7 mouse cellular contexts compared by ENCODE assay signal in the genomic region with DNA sequence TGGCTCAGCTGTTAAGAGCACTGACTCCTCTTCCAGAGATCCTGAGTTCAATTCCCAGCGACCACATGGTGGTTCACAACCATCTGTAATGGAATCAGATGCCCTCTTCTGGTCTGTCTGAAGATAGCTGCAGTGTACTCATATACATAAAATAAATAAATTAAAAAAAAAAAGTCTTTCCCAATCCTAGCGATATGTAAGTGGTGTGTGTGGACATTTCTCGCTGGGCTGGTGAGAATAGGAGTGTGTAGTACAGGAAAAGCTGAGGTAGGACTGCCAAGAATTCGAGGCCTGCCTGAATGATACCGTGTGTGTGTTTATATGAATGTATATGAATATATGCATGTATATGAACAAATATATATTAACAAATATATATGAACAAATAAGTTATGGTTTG. TPM values are rescaled to one million over a fixed set of nuclear protein-coding genes. Genes with fewer than 3 reads are reported as not detected.
A peak's percentile ranks its signal among the peaks of the same experiment; 100 is the strongest.
DNase-seq lines count a peak whose midpoint lies in the region; ATAC-seq lines count a peak whose summit lies in the region.

No protein-coding gene starts in this region.

- no peaks in the 10 kb centered on the region for H3K27me3 ChIP-seq in liver, embryonic 11.5 days (replicated peaks; ENCODE audit: control insufficient read depth, insufficient read depth, low read length)
- H3K27me3 ChIP-seq in forebrain, embryonic 11.5 days (ENCODE audit: control insufficient read depth, insufficient read depth, low read length): no peaks in the 10 kb centered on the region
- H3K27me3 ChIP-seq in limb, embryonic 12.5 days: no peaks in the 10 kb centered on the region
- H3K27me3 ChIP-seq in stomach, embryonic 14.5 days (ENCODE audit: control insufficient read depth, insufficient read depth, low read length): no peaks in the 10 kb centered on the region

- H3K36me3 ChIP-seq in liver, embryonic 11.5 days (ENCODE audit: control insufficient read depth, insufficient read depth, low read length): peaks cover 5% of the 10 kb centered on the region; the same call in 1 of the 2 replicates
- H3K36me3 ChIP-seq in forebrain, embryonic 11.5 days (ENCODE audit: control insufficient read depth, insufficient read depth, low read length): no peaks in the 10 kb centered on the region
- H3K36me3 ChIP-seq in limb, embryonic 12.5 days: peaks cover 10% of the 10 kb centered on the region
- peaks cover 6% of the 10 kb centered on the region for H3K36me3 ChIP-seq in stomach, embryonic 14.5 days (ENCODE audit: control insufficient read depth, insufficient read depth, low read length)

- H3K4me1 ChIP-seq in liver, embryonic 11.5 days (replicated peaks; ENCODE audit: control insufficient read depth, insufficient read depth, low read length): peaks cover 15% of the 10 kb centered on the region; the same call in 1 of the 2 replicates
- peaks cover 2% of the 10 kb centered on the region; the same call in 1 of the 2 replicates for H3K4me1 ChIP-seq in forebrain, embryonic 11.5 days (replicated peaks; ENCODE audit: control insufficient read depth, insufficient read depth, low read length)
- peaks cover 16% of the 10 kb centered on the region for H3K4me1 ChIP-seq in limb, embryonic 12.5 days (replicated peaks)
- H3K4me1 ChIP-seq in stomach, embryonic 14.5 days (ENCODE audit: control insufficient read depth, insufficient read depth, low read length): peaks cover 7% of the 10 kb centered on the region; the same call in 1 of the 2 replicates

- H3K4me3 ChIP-seq in liver, embryonic 11.5 days (ENCODE audit: low read depth, low read length): no peak overlapping the region
- H3K4me3 ChIP-seq in forebrain, embryonic 11.5 days (ENCODE audit: low read depth, low read length): no peak overlapping the region
- peak overlapping the region; percentile 61; the same call in 1 of the 2 replicates for H3K4me3 ChIP-seq in limb, embryonic 12.5 days (replicated peaks)
- peak overlapping the region; percentile 71 for H3K4me3 ChIP-seq in stomach, embryonic 14.5 days (ENCODE audit: low read depth, low read length)

- no peak overlapping the region for H3K27ac ChIP-seq in liver, embryonic 11.5 days (ENCODE audit: low read depth, low read length)
- no peak overlapping the region for H3K27ac ChIP-seq in forebrain, embryonic 11.5 days (ENCODE audit: low read depth, low read length)
- no peak overlapping the region for H3K27ac ChIP-seq in limb, embryonic 12.5 days
- no peak overlapping the region for H3K27ac ChIP-seq in stomach, embryonic 14.5 days (ENCODE audit: low read length)

- WGBS in liver, embryonic 11.5 days: 47% methylated on average over 5 of the region's 5 CpGs
- 53% methylated on average over 5 of the region's 5 CpGs for WGBS in forebrain, embryonic 11.5 days
- WGBS in limb, embryonic 12.5 days: 60% methylated on average over 5 of the region's 5 CpGs
- WGBS in stomach, embryonic 14.5 days: 50% methylated on average over 5 of the region's 5 CpGs

- no peak for DNase-seq in liver, embryonic 11.5 days (ENCODE audit: low spot score)
- no peak for DNase-seq in liver
- no peak for DNase-seq in forebrain, embryonic 11.5 days (ENCODE audit: low spot score)
- DNase-seq in spleen, postnatal 4 days (ENCODE audit: low spot score in 2 of 2): no peak
- no peak for DNase-seq in adrenal gland, adult (ENCODE audit: inconsistent age in 2 of 2, low spot score in 1 of 2)

- H3K9me3 ChIP-seq in liver, embryonic 11.5 days (ENCODE audit: control insufficient read depth, low read length): no peaks in the 10 kb centered on the region
- H3K9me3 ChIP-seq in forebrain, embryonic 11.5 days (ENCODE audit: control insufficient read depth, low read length): no peaks in the 10 kb centered on the region
- no peaks in the 10 kb centered on the region for H3K9me3 ChIP-seq in limb, embryonic 12.5 days
- no peaks in the 10 kb centered on the region for H3K9me3 ChIP-seq in stomach, embryonic 14.5 days (ENCODE audit: control insufficient read depth, low read depth, low read length)

- peak overlapping the region; percentile 91 for H3K4me2 ChIP-seq in liver, embryonic 11.5 days
- 0 out of 2 replicates have a peak overlapping the region, but pooled peaks have one; percentile 69 for H3K4me2 ChIP-seq in forebrain, embryonic 11.5 days (ENCODE audit: low read depth, low read length, severe bottlenecking)
- peak overlapping the region; percentile 60 for H3K4me2 ChIP-seq in limb, embryonic 12.5 days
- peak overlapping the region; percentile 44 for H3K4me2 ChIP-seq in stomach, embryonic 14.5 days (replicated peaks; ENCODE audit: low read depth, low read length)

- no peak overlapping the region for H3K9ac ChIP-seq in liver, embryonic 11.5 days (ENCODE audit: low read depth, low read length)
- no peak overlapping the region for H3K9ac ChIP-seq in forebrain, embryonic 11.5 days (ENCODE audit: low read length)
- no peak overlapping the region for H3K9ac ChIP-seq in limb, embryonic 12.5 days (replicated peaks)
- H3K9ac ChIP-seq in stomach, embryonic 14.5 days (replicated peaks; ENCODE audit: low read depth, low read length): no peak overlapping the region

- no peak for ATAC-seq in liver, embryonic 11.5 days (replicated peaks; ENCODE audit: low FRiP score)
- no peak for ATAC-seq in forebrain, embryonic 11.5 days (replicated peaks; ENCODE audit: low FRiP score)
- ATAC-seq in limb, embryonic 12.5 days (ENCODE audit: insufficient number of reproducible peaks, insufficient read depth, low FRiP score, low TSS enrichment, low read depth): no peak
- no peak for ATAC-seq in stomach, embryonic 14.5 days (ENCODE audit: insufficient number of reproducible peaks, insufficient read depth, low FRiP score, low read depth)

RNA-seq across cellular contexts. Expression of gene Bpnt1, which starts 0.6 kb away (rescaled TPM):
- polyA plus RNA-seq in liver, embryonic 11.5 days (2014; fragmentation: Nextera tagmentation; extraction: Ambion mirVana): 28.4 and 29.4 TPM in 2 replicates
- polyA plus RNA-seq in forebrain, embryonic 11.5 days (2014; fragmentation: Nextera tagmentation; extraction: Ambion mirVana): 31.8 and 33.1 TPM in 2 replicates
- 23.7 TPM in 2 replicates for polyA plus RNA-seq in limb, embryonic 12.5 days (2016; fragmentation: Nextera tagmentation; extraction: Ambion mirVana)
- 28.0 and 32.5 TPM in 2 replicates for polyA plus RNA-seq in stomach, embryonic 14.5 days (2014; fragmentation: Nextera tagmentation; extraction: Ambion mirVana)

RNA-seq across cellular contexts. Expression of gene Iars2, which starts 2.2 kb away (rescaled TPM):
- 41.0 and 49.6 TPM in 2 replicates for polyA plus RNA-seq in liver, embryonic 11.5 days (2014; fragmentation: Nextera tagmentation; extraction: Ambion mirVana)
- 29.8 and 31.5 TPM in 2 replicates for polyA plus RNA-seq in forebrain, embryonic 11.5 days (2014; fragmentation: Nextera tagmentation; extraction: Ambion mirVana)
- polyA plus RNA-seq in limb, embryonic 12.5 days (2016; fragmentation: Nextera tagmentation; extraction: Ambion mirVana): 30.3 and 30.7 TPM in 2 replicates
- 32.0 and 33.9 TPM in 2 replicates for polyA plus RNA-seq in stomach, embryonic 14.5 days (2014; fragmentation: Nextera tagmentation; extraction: Ambion mirVana)

RNA-seq across cellular contexts. Expression of gene Eprs, which starts 31.5 kb away (rescaled TPM):
- polyA plus RNA-seq in liver, embryonic 11.5 days (2014; fragmentation: Nextera tagmentation; extraction: Ambion mirVana): 180 and 202 TPM in 2 replicates
- polyA plus RNA-seq in forebrain, embryonic 11.5 days (2014; fragmentation: Nextera tagmentation; extraction: Ambion mirVana): 143 and 150 TPM in 2 replicates
- polyA plus RNA-seq in limb, embryonic 12.5 days (2016; fragmentation: Nextera tagmentation; extraction: Ambion mirVana): 148 and 151 TPM in 2 replicates
- 167 and 169 TPM in 2 replicates for polyA plus RNA-seq in stomach, embryonic 14.5 days (2014; fragmentation: Nextera tagmentation; extraction: Ambion mirVana)

Comparison
In these comparisons a context has a peak if more than half of its experiments do, and no peak if none do; other contexts are left out.
1. H3K4me3 ChIP-seq: peak in limb, embryonic 12.5 days (single experiment) and stomach, embryonic 14.5 days (single experiment); none in liver, embryonic 11.5 days (single experiment) and forebrain, embryonic 11.5 days (single experiment).
2. Peak in every context shown above with its lines, with median percentiles within 50 percentile points of each other: H3K4me2 ChIP-seq.